Mouse (Mus musculus) left cerebral cortex, adult 8-10 months (tissue): Measurements from ENCODE around the gene Usb1. TPM values are rescaled to one million over a fixed set of nuclear protein-coding genes. Genes with fewer than 3 reads are reported as not detected.

Source experiments
- DNase-seq, 2 experiments: peaks; one replicate each; pipeline ENCODE4 v3.0.0; 2022; ENCODE audit warnings: low spot score in 2 of 2
- total RNA-seq, 4 experiments: library from RNA; stranded (reverse); gene quantifications; 2 replicates each; pipeline ENCODE4 v1.2.4; 2022

The Usb1 gene
- 10 to 100 TPM; 11.4 to 13.8 (median 12.2) TPM for total RNA-seq

DNA sequence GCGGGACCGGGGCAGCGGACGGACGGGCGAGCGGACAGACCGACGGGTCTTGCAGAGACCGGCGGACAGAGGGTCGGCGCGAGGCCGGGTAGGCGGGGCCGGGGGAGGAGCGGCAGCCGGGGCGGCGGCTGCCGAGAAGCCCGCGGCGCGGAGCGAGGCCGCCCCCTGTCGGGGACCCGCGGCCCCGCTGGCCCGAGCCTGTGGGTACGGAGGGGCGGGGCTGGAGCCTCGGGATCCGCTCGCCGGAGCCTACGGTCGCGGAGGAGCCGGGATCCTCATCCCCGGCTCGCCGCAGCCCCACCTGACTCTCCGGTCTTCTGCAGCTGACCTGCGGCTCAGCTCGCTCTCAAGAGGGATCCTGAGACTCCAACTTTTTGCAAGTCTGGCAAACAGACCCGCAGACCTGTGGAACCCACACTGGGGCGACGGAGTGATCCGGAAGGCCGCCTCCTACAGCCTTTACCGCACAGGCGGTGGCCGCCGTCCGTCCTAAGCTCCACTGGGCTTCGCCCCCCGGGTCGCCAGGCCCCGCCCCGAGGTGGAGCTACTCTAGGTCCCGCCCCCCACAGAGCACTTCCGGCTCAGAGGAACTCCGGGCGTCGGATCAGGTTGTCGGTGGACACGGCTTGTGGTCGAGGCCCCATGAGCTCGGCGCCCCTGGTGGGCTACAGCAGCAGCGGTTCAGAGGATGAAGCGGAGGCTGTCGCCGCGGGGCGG lies at the start of gene Usb1, which contains the start of gene Zfp319:
Gene Usb1 (plus strand): TSS at position 565 of the 717 bp plus-strand sequence.
Gene Zfp319 (minus strand): TSS at position 231 of the 717 bp plus-strand sequence.
- DNase-seq = peak; percentile 87 to 91

DNA sequence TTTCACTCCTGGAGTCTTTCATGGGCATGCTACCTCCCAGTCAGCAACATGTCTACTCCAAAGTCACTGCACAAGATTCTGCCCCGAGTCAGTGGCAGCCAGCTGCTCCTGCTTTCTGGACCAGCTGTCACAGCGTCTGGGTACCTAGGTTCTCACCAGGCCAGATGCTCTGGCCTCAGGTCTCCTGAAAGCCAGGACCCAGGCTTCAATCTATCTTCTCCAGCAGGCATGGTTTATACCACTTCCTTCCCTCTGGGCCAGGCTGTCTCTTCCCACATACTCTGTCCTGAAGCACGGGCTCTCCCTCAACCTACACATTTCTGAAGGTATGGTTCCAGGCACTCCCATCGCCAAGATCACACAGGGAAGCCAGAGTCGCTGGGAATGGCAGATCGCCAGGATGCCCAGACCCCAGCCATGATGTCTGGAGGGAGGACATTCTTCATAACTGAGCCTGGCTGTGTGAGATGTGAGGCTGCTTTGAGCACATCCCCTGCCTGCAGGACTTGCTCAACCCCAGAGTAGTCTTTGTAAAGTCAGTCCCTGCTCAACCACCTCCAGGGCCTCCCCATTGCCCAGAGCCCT lies 42.9 kb upstream of the Usb1 start:
- DNase-seq = no peak

DNA sequence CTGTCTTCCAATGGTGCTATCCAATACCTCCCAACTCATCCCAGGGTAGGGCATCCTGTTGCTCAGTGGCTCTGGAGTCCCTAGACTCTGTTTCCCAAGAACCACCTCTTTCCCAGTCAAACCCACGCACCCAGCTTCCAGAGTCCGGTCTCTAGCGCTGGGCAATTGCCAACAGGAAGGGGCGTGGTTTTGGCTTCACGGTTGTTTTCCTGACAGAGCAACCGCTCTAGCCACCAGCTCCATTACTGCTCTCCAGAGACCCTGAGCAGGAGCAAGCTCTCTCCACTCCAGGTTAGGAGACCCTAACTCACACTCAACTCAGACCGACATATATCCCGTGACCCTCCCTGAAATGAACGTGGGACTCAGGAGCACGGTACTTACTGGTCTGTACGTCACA lies 38.9 kb upstream of the Usb1 start:
- no peak for DNase-seq

DNA sequence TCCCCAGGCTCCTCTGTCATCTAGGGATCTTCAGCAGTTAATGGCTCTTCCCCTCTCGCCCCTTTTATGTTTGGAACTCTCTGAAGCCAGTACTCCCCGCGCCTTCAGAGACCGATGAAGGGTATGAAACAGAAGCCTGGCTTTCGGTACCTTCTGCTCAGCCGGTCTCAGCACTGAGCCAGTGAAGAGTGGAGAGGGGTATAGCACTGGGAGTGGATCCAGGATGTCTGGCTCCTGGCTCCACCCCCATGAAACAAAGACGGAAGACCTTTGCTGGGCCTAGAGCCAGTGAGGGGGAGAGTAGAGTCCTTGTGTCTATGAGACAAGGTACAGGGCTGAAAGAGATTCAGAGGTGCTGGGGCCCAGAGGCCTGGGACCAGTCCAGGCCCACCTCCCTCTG lies 38.2 kb upstream of the Usb1 start:
- no peak for DNase-seq

GRCm38 (mm10) chr8:95302410-95302809 lies 29.7 kb upstream of the Usb1 start:
- no peak for DNase-seq

- no peak for DNase-seq
Measured at GRCm38 (mm10) chr8:95305526-95305925, 26.6 kb upstream of the Usb1 start.

GRCm38 (mm10) chr8:95306431-95306830 lies 25.7 kb upstream of the Usb1 start, which contains the start of gene Cngb1:
Cngb1 (minus strand) TSS chr8:95306585.
- DNase-seq = no peak

DNA sequence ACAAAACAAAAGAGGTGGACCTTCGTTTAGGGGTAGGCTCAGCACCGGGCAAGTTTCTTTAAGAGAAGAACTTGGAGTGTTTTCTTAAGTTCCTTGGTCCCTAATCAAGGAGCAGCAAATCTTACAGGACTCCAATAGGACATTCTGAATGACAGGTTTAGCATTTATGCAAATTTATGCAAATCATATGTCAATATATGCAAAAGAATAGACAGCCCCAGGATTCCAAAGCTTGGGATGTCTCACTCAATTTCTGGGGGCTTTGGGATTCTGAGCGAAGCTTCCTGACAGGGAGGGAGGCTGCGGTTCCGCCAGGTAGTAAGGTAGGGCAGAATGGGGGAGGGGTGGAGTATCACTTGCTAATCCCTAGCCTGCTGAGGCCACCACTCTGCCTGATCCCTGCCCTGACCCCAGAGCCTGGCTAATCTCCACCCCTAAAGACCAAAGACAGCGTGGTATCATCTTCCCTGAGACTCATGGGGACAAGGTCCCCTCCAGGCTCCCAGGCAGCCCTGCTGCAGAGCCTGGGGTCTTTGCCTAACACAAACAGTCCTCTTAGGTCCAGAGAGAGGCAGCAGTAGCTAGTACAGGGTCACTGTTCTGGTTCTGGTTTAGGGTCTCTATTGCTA lies 21.6 kb upstream of the Usb1 start, which contains the start of gene Tepp:
Gene Tepp (plus strand): TSS at position 225 of the 629 bp plus-strand sequence.
- no peak for DNase-seq

GRCm38 (mm10) chr8:95312836-95313235 lies 19.2 kb upstream of the Usb1 start:
- DNase-seq = no peak

DNA sequence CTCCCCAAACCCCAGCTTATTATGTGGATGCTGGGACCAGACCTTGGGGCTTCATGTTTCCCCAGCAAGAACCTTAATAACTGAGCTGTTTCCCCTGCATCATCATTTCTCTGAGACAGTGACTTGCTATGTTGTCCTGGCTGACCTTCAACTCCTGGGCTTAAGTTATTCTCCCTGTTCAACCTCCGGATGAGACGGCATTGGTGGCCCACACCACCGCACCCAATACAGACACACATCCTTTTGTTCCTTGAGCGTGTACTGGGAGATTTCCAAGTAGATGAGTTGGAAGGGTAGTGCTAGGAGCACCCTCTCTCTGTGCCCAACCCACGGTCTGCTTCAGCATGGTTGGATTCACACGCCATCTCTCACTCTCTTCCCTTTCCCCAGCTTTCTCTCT lies 18.2 kb upstream of the Usb1 start:
- no peak for DNase-seq

- no peak for DNase-seq
Measured at GRCm38 (mm10) chr8:95314707-95315106, 17.4 kb upstream of the Usb1 start.

DNA sequence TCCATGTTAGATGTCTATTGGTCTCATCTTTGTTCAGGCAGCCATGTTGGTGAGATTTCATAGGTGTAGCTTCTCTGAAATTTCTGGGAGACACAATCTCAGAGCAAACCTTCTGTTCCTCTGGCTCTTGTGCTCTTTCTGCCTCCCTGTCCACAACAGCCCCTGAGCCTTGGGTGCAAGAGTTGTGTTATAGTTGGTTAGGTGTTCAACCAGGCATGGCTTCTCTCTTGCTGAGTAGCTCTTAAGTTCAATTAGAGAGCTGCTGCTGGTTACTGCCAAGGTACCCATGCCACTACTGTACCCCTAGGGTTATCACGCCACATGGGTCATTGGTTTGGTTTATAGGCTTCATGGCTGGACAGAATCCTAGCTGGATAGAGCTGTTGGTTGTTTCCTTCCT lies 16.7 kb upstream of the Usb1 start:
- DNase-seq = no peak

GRCm38 (mm10) chr8:95320224-95321139 lies 11.6 kb upstream of the Usb1 start:
- no peak for DNase-seq

- DNase-seq = no peak
Measured at GRCm38 (mm10) chr8:95323201-95323600, 8.9 kb upstream of the Usb1 start.

- DNase-seq = no peak
Measured at GRCm38 (mm10) chr8:95324646-95325045, 7.4 kb upstream of the Usb1 start.

GRCm38 (mm10) chr8:95326822-95327221 lies 5.3 kb upstream of the Usb1 start:
- DNase-seq = no peak

- no peak for DNase-seq
Measured at GRCm38 (mm10) chr8:95327866-95328465, 4.1 kb upstream of the Usb1 start.

- DNase-seq = no peak
Measured at GRCm38 (mm10) chr8:95330367-95330766, 1.7 kb upstream of the Usb1 start.

- DNase-seq = no peak
Measured at GRCm38 (mm10) chr8:95331156-95331719, 846 bp upstream of the Usb1 start.

DNA sequence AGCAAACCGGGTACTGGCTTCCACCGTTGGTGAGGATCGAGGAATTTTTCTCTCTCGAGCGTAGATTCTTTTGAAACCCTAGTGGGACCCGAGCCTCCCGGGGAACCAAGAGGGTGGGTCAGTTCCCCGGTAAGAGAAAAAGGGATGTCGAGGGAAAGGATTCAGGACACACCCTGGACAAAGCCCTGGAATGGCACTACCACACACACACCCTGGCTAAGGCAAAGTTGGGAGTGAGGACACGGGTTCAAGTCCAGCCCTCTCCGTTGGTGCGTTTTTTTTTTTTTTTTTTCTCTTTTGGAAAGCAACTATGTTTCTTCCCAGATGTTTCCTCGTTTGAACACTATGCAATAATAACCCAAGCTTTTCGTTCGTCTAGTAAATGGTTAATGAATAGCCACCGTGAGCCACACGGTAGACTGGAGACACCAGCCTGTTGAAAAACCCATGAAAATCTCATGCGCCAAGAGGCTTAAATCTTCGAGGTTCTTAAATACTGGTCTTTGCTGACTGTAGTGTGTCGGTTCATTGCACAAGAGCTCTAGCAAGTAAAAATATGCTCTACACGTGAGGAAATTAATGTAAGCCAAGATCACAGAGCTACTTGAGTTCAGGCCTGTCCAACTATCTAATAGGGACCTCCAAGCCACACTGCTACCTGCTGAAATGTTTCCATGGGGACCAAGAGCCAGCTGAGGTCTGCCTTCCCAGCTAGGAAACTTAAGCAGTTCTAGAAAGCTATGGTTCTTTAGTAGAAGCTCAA lies 534 bp downstream of the Usb1 start:
- DNase-seq = no peak
